ENCODE assay signal across 28 mouse cellular contexts in genomic region chr12:10340604-10341003, GRCm38 (mm10). TPM values are rescaled to one million over a fixed set of nuclear protein-coding genes. Genes with fewer than 3 reads are reported as not detected.
"Had no signal": no experiment of that assay in that cellular context is flagged by ENCODE, and none has a peak within 500 bp of the region (broad histone marks: within the 10 kb centered on the region; RNA-seq: fewer than 3 reads in every experiment).

No protein-coding gene starts in this region.

- H3K36me3 ChIP-seq: liver, embryonic 13.5 days; midbrain, embryonic 12.5 days; midbrain, embryonic 15.5 days; neural tube, embryonic 12.5 days; neural tube, embryonic 15.5 days; stomach, embryonic 15.5 days had no signal

- H3K4me3 ChIP-seq: left cerebral cortex, adult 2 months; liver, embryonic 13.5 days; midbrain, embryonic 12.5 days; midbrain, embryonic 15.5 days; neural tube, embryonic 12.5 days; neural tube, embryonic 15.5 days; stomach, embryonic 15.5 days had no signal

- H3K9ac ChIP-seq: liver, embryonic 13.5 days; midbrain, embryonic 12.5 days; midbrain, embryonic 15.5 days; neural tube, embryonic 12.5 days; neural tube, embryonic 15.5 days; stomach, embryonic 15.5 days had no signal

- H3K4me2 ChIP-seq: liver, embryonic 13.5 days; midbrain, embryonic 12.5 days; midbrain, embryonic 15.5 days; neural tube, embryonic 12.5 days; neural tube, embryonic 15.5 days; stomach, embryonic 15.5 days had no signal

- DNase-seq: layer of hippocampus, postnatal 36 days; liver, embryonic 13.5 days; lung, adult 2 months; right cerebral cortex, adult 18-20 months; right cerebral cortex, postnatal 14 days; right cerebral cortex, postnatal 4 days; thymus, adult 18-20 months; thymus, postnatal 36 days had no signal

- H3K4me1 ChIP-seq: liver, embryonic 13.5 days; midbrain, embryonic 12.5 days; midbrain, embryonic 15.5 days; neural tube, embryonic 12.5 days; neural tube, embryonic 15.5 days; stomach, embryonic 15.5 days had no signal

- H3K27ac ChIP-seq: hindbrain, postnatal 0 days; left cerebral cortex, adult 2 months; liver, embryonic 13.5 days; midbrain, embryonic 12.5 days; midbrain, embryonic 15.5 days; neural tube, embryonic 12.5 days; neural tube, embryonic 15.5 days; stomach, embryonic 15.5 days had no signal

- ATAC-seq: hindbrain, postnatal 0 days; inflammation-experienced regulatory T-cells, adult 6 months; intestine, embryonic 16.5 days; lung, postnatal 0 days; midbrain, embryonic 15.5 days had no signal

- H3K9me3 ChIP-seq: liver, embryonic 13.5 days; midbrain, embryonic 12.5 days; midbrain, embryonic 15.5 days; neural tube, embryonic 12.5 days; neural tube, embryonic 15.5 days; stomach, embryonic 15.5 days had no signal

- H3K27me3 ChIP-seq: liver, embryonic 13.5 days; midbrain, embryonic 12.5 days; midbrain, embryonic 15.5 days; neural tube, embryonic 12.5 days; neural tube, embryonic 15.5 days; stomach, embryonic 15.5 days had no signal

RNA-seq across cellular contexts. Expression of gene Nt5c1b, which starts 29.2 kb away (rescaled TPM):
- total RNA-seq: hindbrain, postnatal 0 days; layer of hippocampus, adult 8-10 months; layer of hippocampus, postnatal 10 days; layer of hippocampus, postnatal 36 days; left cerebral cortex, adult 2 months; left cerebral cortex, postnatal 10 days; left cerebral cortex, postnatal 36 days; liver, adult 2 months; megakaryocyte-erythroid progenitor cell, adult 5-6 weeks had no signal
- polyA plus RNA-seq: hindbrain, postnatal 0 days; inflammation-experienced regulatory T-cells, adult 6 months; intestine, embryonic 16.5 days; limb, embryonic 11.5 days; limb, embryonic 14.5 days; liver, adult 2 months; liver, embryonic 13.5 days; liver, embryonic 16.5 days; lung, adult 2 months; midbrain, embryonic 12.5 days; midbrain, embryonic 15.5 days; neural tube, embryonic 12.5 days; neural tube, embryonic 15.5 days; stomach, embryonic 15.5 days; urinary bladder, adult 2 months had no signal
